Mouse (Mus musculus) forebrain, postnatal 0 days (tissue): Measurements from ENCODE around the gene Rps12. TPM values are rescaled to one million over a fixed set of nuclear protein-coding genes. Genes with fewer than 3 reads are reported as not detected.

Source experiments
- ATAC-seq: fragments of 200-750 bp; cut with Nextera tagmentation; 2 replicates; pipeline ENCODE4 v1.8.0; 2017; ENCODE audit warnings: mild to moderate bottlenecking, moderate library complexity
- DNase-seq: peaks from one replicate; pipeline ENCODE4 v3.0.0-alpha.2; 2015
- H3K27ac ChIP-seq: fragments of 300-500 bp; sonication (generic); 2 replicates; pipeline ENCODE4 v1.5.1; 2014; ENCODE audit warnings: low read depth, mild to moderate bottlenecking, antibody characterized with exemption, low read length, moderate library complexity, mixed read lengths
- H3K27me3 ChIP-seq: fragments of 300-500 bp; sonication (generic); 2 replicates; pipeline ENCODE4 v1.6.1; 2014; ENCODE audit warnings: mild to moderate bottlenecking, low read length, mixed read lengths; ENCODE audit not compliant: insufficient read depth
- H3K36me3 ChIP-seq: fragments of 300-500 bp; sonication (generic); 2 replicates; pipeline ENCODE4 v1.6.1; 2014; ENCODE audit warnings: mild to moderate bottlenecking, moderate library complexity; ENCODE audit not compliant: insufficient read depth
- H3K4me1 ChIP-seq: fragments of 300-500 bp; sonication (generic); 2 replicates; pipeline ENCODE4 v1.6.1; 2014; ENCODE audit warnings: antibody characterized with exemption; ENCODE audit not compliant: insufficient read depth
- H3K4me2 ChIP-seq: fragments of 300-500 bp; sonication (generic); 2 replicates; pipeline ENCODE4 v1.6.1; 2014; ENCODE audit warnings: low read depth, mild to moderate bottlenecking, moderate library complexity
- H3K4me3 ChIP-seq: fragments of 300-500 bp; sonication (generic); 2 replicates; pipeline ENCODE4 v1.5.1; 2014; ENCODE audit warnings: low read depth, low read length, mixed read lengths
- H3K9ac ChIP-seq: fragments of 300-500 bp; sonication (generic); 2 replicates; pipeline ENCODE4 v1.6.1; 2014; ENCODE audit warnings: mild to moderate bottlenecking
- H3K9me3 ChIP-seq: fragments of 300-500 bp; sonication (generic); 2 replicates; pipeline ENCODE4 v1.6.1; 2016; ENCODE audit warnings: low read length
- CTCF ChIP-seq: sonication (generic); IDR thresholded peaks from 2 replicates; pipeline ENCODE4 v1.5.1; 2016; ENCODE audit warnings: antibody characterized with exemption, control low read depth, low read depth
- WGBS: fragments of 180-500 bp; shearing (Covaris S2); extraction: QIAGEN DNeasy Blood & Tissue Kit; methylation state at CpG from one replicate; pipeline ENCODE4 v1.1.7; 2014; 5-methylcytosine and 5-hydroxymethylcytosine counted together
- polyA plus RNA-seq: library from polyadenylated mRNA; unstranded; fragments of >200 nt; fragmentation: Nextera tagmentation; extraction: Ambion mirVana; gene quantifications from 2 replicates; pipeline ENCODE4 v1.2.1, GENCODE M21; 2015
- total RNA-seq: library from RNA; depleted of rRNA; stranded (reverse); fragments of >200 nt; gene quantifications from 2 replicates; pipeline ENCODE4 v1.2.3, GENCODE M21; 2014; rRNA removed

Gene Rps12
- total and polyA plus RNA-seq, 2 experiments from 2014 or later = 134 to 2,036 TPM

- ATAC-seq = no peak
- TF ChIP-seq CTCF = no peak
- Histone ChIP-seq H3K9me3 (no peaks in the 10 kb centered on the region), H3K36me3 (no peaks in the 10 kb centered on the region), H3K4me1 (no peaks in the 10 kb centered on the region), H3K27me3 (no peaks in the 10 kb centered on the region), H3K27ac (no peak overlapping the region), H3K4me3 (no peak overlapping the region), H3K4me2 (no peak overlapping the region), H3K9ac (no peak overlapping the region)
- WGBS = 71% methylated on average over 7 of the region's 7 CpGs
- no peak for DNase-seq
Measured at GRCm38 (mm10) chr10:23754166-23754565, 32.9 kb downstream of the Rps12 start.

Other genes with a start within 250 kb of the Rps12 start
- 14.6 and 18.2 TPM in 2 replicates for gene Slc18b1, start 9.7 kb upstream of the Rps12 start, total RNA-seq
- gene Slc18b1, start 9.7 kb upstream of the Rps12 start, polyA plus RNA-seq = 13.2 and 15.0 TPM in 2 replicates
- 0.10 TPM in 1 of 2 replicates, not detected in the other for gene Vnn3, start 64.2 kb upstream of the Rps12 start, total RNA-seq
- gene Vnn3, start 64.2 kb upstream of the Rps12 start, polyA plus RNA-seq = 0.10 TPM in 1 of 2 replicates, not detected in the other
- 0.38 and 0.43 TPM in 2 replicates for gene Vnn1, start 107.4 kb upstream of the Rps12 start, total RNA-seq
- 0.92 and 0.98 TPM in 2 replicates for gene Vnn1, start 107.4 kb upstream of the Rps12 start, polyA plus RNA-seq
- gene Taar1, start 133.1 kb upstream of the Rps12 start, total RNA-seq = not detected in 2 replicates
- not detected in 2 replicates for gene Taar1, start 133.1 kb upstream of the Rps12 start, polyA plus RNA-seq
- not detected in 2 replicates for gene Taar2, start 151.3 kb upstream of the Rps12 start, total RNA-seq
- gene Taar2, start 151.3 kb upstream of the Rps12 start, polyA plus RNA-seq = 0.15 and 0.19 TPM in 2 replicates
- not detected in 2 replicates for gene Taar3, start 162.3 kb upstream of the Rps12 start, total RNA-seq
- gene Taar3, start 162.3 kb upstream of the Rps12 start, polyA plus RNA-seq = not detected in 2 replicates
- not detected in 2 replicates for gene Taar4, start 173.2 kb upstream of the Rps12 start, total RNA-seq
- gene Taar4, start 173.2 kb upstream of the Rps12 start, polyA plus RNA-seq = not detected in 2 replicates
- not detected in 2 replicates for gene Taar5, start 183.4 kb upstream of the Rps12 start, total RNA-seq
- not detected in 2 replicates for gene Taar5, start 183.4 kb upstream of the Rps12 start, polyA plus RNA-seq
- gene Taar6, start 198.4 kb upstream of the Rps12 start, total RNA-seq = not detected in 2 replicates
- gene Taar6, start 198.4 kb upstream of the Rps12 start, polyA plus RNA-seq = not detected in 2 replicates
- gene Taar7a, start 206.2 kb upstream of the Rps12 start, total RNA-seq = not detected in 2 replicates
- gene Taar7a, start 206.2 kb upstream of the Rps12 start, polyA plus RNA-seq = not detected in 2 replicates
- gene Taar7b, start 212.7 kb upstream of the Rps12 start, total RNA-seq = not detected in 2 replicates
- not detected in 2 replicates for gene Taar7b, start 212.7 kb upstream of the Rps12 start, polyA plus RNA-seq
- not detected in 2 replicates for gene Taar7d, start 239.9 kb upstream of the Rps12 start, total RNA-seq
- gene Taar7d, start 239.9 kb upstream of the Rps12 start, polyA plus RNA-seq = not detected in 2 replicates